Mouse (Mus musculus): ENCODE measurements around the gene Hhat. TPM values are rescaled to one million over a fixed set of nuclear protein-coding genes. Genes with fewer than 3 reads are reported as not detected.

Gene Hhat
- polyA plus RNA-seq (2014; fragmentation: Nextera tagmentation; extraction: Ambion mirVana): 8.9 and 9.2 TPM in 2 replicates

- Histone ChIP-seq H3K27ac (ENCODE audit: low read depth, low read length) (peak within 1 kb of the TSS; percentile 40), H3K27me3 (ENCODE audit: control insufficient read depth, insufficient read depth, low read length) (no peaks in the 10 kb centered on the region), H3K4me3 (ENCODE audit: low read depth, low read length) (peak within 1 kb of the TSS; percentile 46), H3K4me1 (ENCODE audit: control insufficient read depth, insufficient read depth, low read length) (0 out of 2 replicates have a peak, but pooled peaks cover 3% of the 10 kb centered on the region), H3K36me3 (ENCODE audit: control insufficient read depth, insufficient read depth, low read length) (no peaks in the 10 kb centered on the region), H3K9me3 (ENCODE audit: control insufficient read depth, low read length) (no peaks in the 10 kb centered on the region), H3K4me2 (ENCODE audit: low read depth) (peak within 1 kb of the TSS; percentile 83), H3K9ac (ENCODE audit: low read length) (peak within 1 kb of the TSS; percentile 83)
- DNase-seq (ENCODE audit: low spot score) (peak; percentile 63), ATAC-seq (ENCODE audit: insufficient read depth, low FRiP score, low TSS enrichment) (peak; percentile 80)
- WGBS: 2% methylated on average over 62 of the region's 70 CpGs
Observed at GRCm38 (mm10) chr1:192770495-192771331, at the start of gene Hhat. Gene Hhat (minus strand): TSS chr1:192771223.

GRCm38 (mm10) chr1:192818334-192818733, 47.3 kb upstream of the Hhat start:
- Histone ChIP-seq H3K4me1 (ENCODE audit: control insufficient read depth, insufficient read depth, low read length) (peaks cover 5% of the 10 kb centered on the region), H3K9ac (ENCODE audit: low read length) (no peak overlapping the region), H3K9me3 (ENCODE audit: control insufficient read depth, low read length) (no peaks in the 10 kb centered on the region), H3K36me3 (ENCODE audit: control insufficient read depth, insufficient read depth, low read length) (no peaks in the 10 kb centered on the region), H3K4me3 (ENCODE audit: low read depth, low read length) (no peak overlapping the region), H3K27ac (ENCODE audit: low read depth, low read length) (no peak overlapping the region), H3K27me3 (ENCODE audit: control insufficient read depth, insufficient read depth, low read length) (no peaks in the 10 kb centered on the region), H3K4me2 (ENCODE audit: low read depth) (no peak overlapping the region)
- 94% methylated on average over 5 of the region's 5 CpGs for WGBS
- ATAC-seq (ENCODE audit: insufficient read depth, low FRiP score, low TSS enrichment) (no peak), DNase-seq (ENCODE audit: low spot score) (no peak)

- DNase-seq (ENCODE audit: low spot score) (no peak), ATAC-seq (ENCODE audit: insufficient read depth, low FRiP score, low TSS enrichment) (no peak)
- Histone ChIP-seq H3K9me3 (ENCODE audit: control insufficient read depth, low read length) (no peaks in the 10 kb centered on the region), H3K4me2 (ENCODE audit: low read depth) (no peak overlapping the region), H3K36me3 (ENCODE audit: control insufficient read depth, insufficient read depth, low read length) (no peaks in the 10 kb centered on the region), H3K4me3 (ENCODE audit: low read depth, low read length) (no peak overlapping the region), H3K27ac (ENCODE audit: low read depth, low read length) (no peak overlapping the region), H3K4me1 (ENCODE audit: control insufficient read depth, insufficient read depth, low read length) (no peaks in the 10 kb centered on the region), H3K27me3 (ENCODE audit: control insufficient read depth, insufficient read depth, low read length) (no peaks in the 10 kb centered on the region), H3K9ac (ENCODE audit: low read length) (no peak overlapping the region)
- 71% methylated on average over 2 of the region's 2 CpGs for WGBS
Observed at GRCm38 (mm10) chr1:192815789-192816188, 44.8 kb upstream of the Hhat start.

- no peaks in the 10 kb centered on the region for H3K36me3 ChIP-seq (ENCODE audit: control insufficient read depth, insufficient read depth, low read length)
- H3K9ac ChIP-seq (ENCODE audit: low read length): no peak overlapping the region
- DNase-seq (ENCODE audit: low spot score): no peak
- no peak overlapping the region for H3K27ac ChIP-seq (ENCODE audit: low read depth, low read length)
- no peaks in the 10 kb centered on the region for H3K9me3 ChIP-seq (ENCODE audit: control insufficient read depth, low read length)
- no peak overlapping the region for H3K4me3 ChIP-seq (ENCODE audit: low read depth, low read length)
- WGBS: 22% methylated on average over 3 of the region's 3 CpGs
- no peaks in the 10 kb centered on the region for H3K4me1 ChIP-seq (ENCODE audit: control insufficient read depth, insufficient read depth, low read length)
- no peaks in the 10 kb centered on the region for H3K27me3 ChIP-seq (ENCODE audit: control insufficient read depth, insufficient read depth, low read length)
- no peak overlapping the region for H3K4me2 ChIP-seq (ENCODE audit: low read depth)
- ATAC-seq (ENCODE audit: insufficient read depth, low FRiP score, low TSS enrichment): no peak
Observed at GRCm38 (mm10) chr1:192814700-192815099, 43.7 kb upstream of the Hhat start.

GRCm38 (mm10) chr1:192812758-192813157, 41.7 kb upstream of the Hhat start:
- ATAC-seq (ENCODE audit: insufficient read depth, low FRiP score, low TSS enrichment): no peak
- Histone ChIP-seq H3K4me3 (ENCODE audit: low read depth, low read length) (no peak overlapping the region), H3K4me2 (ENCODE audit: low read depth) (no peak overlapping the region), H3K27ac (ENCODE audit: low read depth, low read length) (no peak overlapping the region), H3K36me3 (ENCODE audit: control insufficient read depth, insufficient read depth, low read length) (no peaks in the 10 kb centered on the region), H3K9me3 (ENCODE audit: control insufficient read depth, low read length) (no peaks in the 10 kb centered on the region), H3K4me1 (ENCODE audit: control insufficient read depth, insufficient read depth, low read length) (no peaks in the 10 kb centered on the region), H3K9ac (ENCODE audit: low read length) (no peak overlapping the region), H3K27me3 (ENCODE audit: control insufficient read depth, insufficient read depth, low read length) (no peaks in the 10 kb centered on the region)
- WGBS: 95% methylated on average over 9 of the region's 9 CpGs
- no peak for DNase-seq (ENCODE audit: low spot score)

GRCm38 (mm10) chr1:192812290-192812689, 41.3 kb upstream of the Hhat start:
- Histone ChIP-seq H3K27me3 (ENCODE audit: control insufficient read depth, insufficient read depth, low read length) (no peaks in the 10 kb centered on the region), H3K9ac (ENCODE audit: low read length) (no peak overlapping the region), H3K36me3 (ENCODE audit: control insufficient read depth, insufficient read depth, low read length) (no peaks in the 10 kb centered on the region), H3K4me2 (ENCODE audit: low read depth) (no peak overlapping the region), H3K9me3 (ENCODE audit: control insufficient read depth, low read length) (no peaks in the 10 kb centered on the region), H3K4me3 (ENCODE audit: low read depth, low read length) (no peak overlapping the region), H3K4me1 (ENCODE audit: control insufficient read depth, insufficient read depth, low read length) (no peaks in the 10 kb centered on the region), H3K27ac (ENCODE audit: low read depth, low read length) (no peak overlapping the region)
- 94% methylated on average over 5 of the region's 5 CpGs for WGBS
- ATAC-seq (ENCODE audit: insufficient read depth, low FRiP score, low TSS enrichment) (no peak), DNase-seq (ENCODE audit: low spot score) (no peak)

GRCm38 (mm10) chr1:192806168-192807157, 35.4 kb upstream of the Hhat start:
- Histone ChIP-seq H3K9ac (ENCODE audit: low read length) (no peak overlapping the region), H3K27ac (ENCODE audit: low read depth, low read length) (0 out of 2 replicates have a peak overlapping the region, but pooled peaks have one; percentile 29), H3K27me3 (ENCODE audit: control insufficient read depth, insufficient read depth, low read length) (no peaks in the 10 kb centered on the region), H3K9me3 (ENCODE audit: control insufficient read depth, low read length) (no peaks in the 10 kb centered on the region), H3K4me2 (ENCODE audit: low read depth) (no peak overlapping the region), H3K4me3 (ENCODE audit: low read depth, low read length) (no peak overlapping the region), H3K4me1 (ENCODE audit: control insufficient read depth, insufficient read depth, low read length) (no peaks in the 10 kb centered on the region), H3K36me3 (ENCODE audit: control insufficient read depth, insufficient read depth, low read length) (no peaks in the 10 kb centered on the region)
- no peak for DNase-seq (ENCODE audit: low spot score)
- WGBS: 56% methylated on average over 9 of the region's 10 CpGs
- ATAC-seq (ENCODE audit: insufficient read depth, low FRiP score, low TSS enrichment): no peak

- H3K4me2 ChIP-seq (ENCODE audit: low read depth): no peak overlapping the region
- 86% methylated on average over 8 of the region's 8 CpGs for WGBS
- H3K9me3 ChIP-seq (ENCODE audit: control insufficient read depth, low read length): no peaks in the 10 kb centered on the region
- H3K4me3 ChIP-seq (ENCODE audit: low read depth, low read length): no peak overlapping the region
- ATAC-seq (ENCODE audit: insufficient read depth, low FRiP score, low TSS enrichment) (no peak), DNase-seq (ENCODE audit: low spot score) (no peak)
- H3K27me3 ChIP-seq (ENCODE audit: control insufficient read depth, insufficient read depth, low read length): no peaks in the 10 kb centered on the region
- no peak overlapping the region for H3K9ac ChIP-seq (ENCODE audit: low read length)
- H3K4me1 ChIP-seq (ENCODE audit: control insufficient read depth, insufficient read depth, low read length): peaks cover 5% of the 10 kb centered on the region
- no peak overlapping the region for H3K27ac ChIP-seq (ENCODE audit: low read depth, low read length)
- H3K36me3 ChIP-seq (ENCODE audit: control insufficient read depth, insufficient read depth, low read length): no peaks in the 10 kb centered on the region
Observed at GRCm38 (mm10) chr1:192800338-192800737, 29.3 kb upstream of the Hhat start.

All from neural tube, embryonic 11.5 days (tissue).